Mouse (Mus musculus) heart, embryonic 13.5 days (tissue): Measurements from ENCODE around the gene Enpp4. TPM values are rescaled to one million over a fixed set of nuclear protein-coding genes. Genes with fewer than 3 reads are reported as not detected.

Experiments
- ATAC-seq: fragments of 200-750 bp; cut with Nextera tagmentation; 2 replicates; pipeline ENCODE4 v1.8.0; 2017; ENCODE audit warnings: moderate TSS enrichment; ENCODE audit not compliant: insufficient number of reproducible peaks, low FRiP score, low TSS enrichment; ENCODE audit errors: extremely low read depth
- H3K27ac ChIP-seq: fragments of 300-500 bp; sonication (generic); replicated peaks from 2 replicates; pipeline ENCODE4 v1.5.1; 2015; ENCODE audit warnings: moderate library complexity, mild to moderate bottlenecking, inconsistent platforms
- H3K27me3 ChIP-seq: fragments of 300-500 bp; sonication (generic); replicated peaks from 2 replicates; pipeline ENCODE4 v1.6.1; 2015; ENCODE audit warnings: mild to moderate bottlenecking, inconsistent platforms
- H3K36me3 ChIP-seq: fragments of 300-500 bp; sonication (generic); 2 replicates; pipeline ENCODE4 v1.6.1; 2015; ENCODE audit warnings: mild to moderate bottlenecking, inconsistent platforms
- H3K4me1 ChIP-seq: fragments of 300-500 bp; sonication (generic); 2 replicates; pipeline ENCODE4 v1.6.1; 2015; ENCODE audit warnings: inconsistent platforms
- H3K4me2 ChIP-seq: fragments of 300-500 bp; sonication (generic); 2 replicates; pipeline ENCODE4 v1.6.1; 2015; ENCODE audit warnings: inconsistent platforms, mild to moderate bottlenecking, moderate library complexity
- H3K4me3 ChIP-seq: fragments of 300-500 bp; sonication (generic); 2 replicates; pipeline ENCODE4 v1.5.1; 2015; ENCODE audit warnings: moderate library complexity, mild to moderate bottlenecking, inconsistent platforms
- H3K9ac ChIP-seq: fragments of 300-500 bp; sonication (generic); 2 replicates; pipeline ENCODE4 v1.6.1; 2015; ENCODE audit warnings: inconsistent platforms, mild to moderate bottlenecking, moderate library complexity
- H3K9me3 ChIP-seq: fragments of 300-500 bp; sonication (generic); 2 replicates; pipeline ENCODE4 v1.6.1; 2016; ENCODE audit warnings: inconsistent platforms
- WGBS: fragments of 180-500 bp; shearing (Covaris S2); methylation state at CpG from one replicate; pipeline ENCODE4 v1.1.7; 2015; ENCODE audit warnings: mixed read lengths; 5-methylcytosine and 5-hydroxymethylcytosine counted together
- polyA plus RNA-seq: library from polyadenylated mRNA; unstranded; fragments of >200 nt; fragmentation: Nextera tagmentation; extraction: Ambion mirVana; gene quantifications from 2 replicates; pipeline ENCODE4 v1.2.1, GENCODE M21; 2015

The Enpp4 gene
- polyA plus RNA-seq, 1 experiment from 2014 or later: 6.7 TPM

GRCm38 (mm10) chr17:44058145-44058544 lies 47.5 kb downstream of the Enpp4 start:
- H3K27ac ChIP-seq: no peak overlapping the region
- no peaks in the 10 kb centered on the region for H3K4me1 ChIP-seq
- no peak overlapping the region for H3K4me3 ChIP-seq
- no peaks in the 10 kb centered on the region for H3K36me3 ChIP-seq
- no peak overlapping the region for H3K9ac ChIP-seq
- no peak overlapping the region for H3K4me2 ChIP-seq
- 0 out of 2 replicates have a peak, but pooled peaks cover 2% of the 10 kb centered on the region for H3K27me3 ChIP-seq
- ATAC-seq: no peak
- H3K9me3 ChIP-seq: no peaks in the 10 kb centered on the region

DNA sequence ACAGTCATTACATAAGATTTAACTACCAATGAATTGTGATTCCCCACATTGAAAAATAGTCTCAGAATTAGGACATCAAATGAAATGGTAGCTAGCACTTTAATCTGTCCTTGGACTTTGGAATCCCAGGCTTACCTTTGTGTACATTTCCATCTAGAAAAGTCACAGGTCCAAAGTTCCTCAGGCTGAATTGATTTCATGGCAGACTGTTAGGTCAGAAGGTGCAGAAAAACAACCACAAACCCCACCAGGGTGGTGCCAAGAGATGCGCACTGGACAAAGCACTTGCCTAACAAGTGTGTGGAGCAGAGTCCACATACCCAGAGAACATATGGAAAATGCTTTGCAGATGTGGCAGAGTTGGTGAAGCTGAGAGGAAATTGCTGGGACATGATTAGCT lies 48.5 kb downstream of the Enpp4 start:
- no peaks in the 10 kb centered on the region for H3K36me3 ChIP-seq
- WGBS: 84% methylated on average over 1 of the region's 1 CpGs
- no peak overlapping the region for H3K4me2 ChIP-seq
- no peaks in the 10 kb centered on the region for H3K27me3 ChIP-seq
- H3K9me3 ChIP-seq: no peaks in the 10 kb centered on the region
- no peak overlapping the region for H3K4me3 ChIP-seq
- H3K27ac ChIP-seq: no peak overlapping the region
- no peaks in the 10 kb centered on the region for H3K4me1 ChIP-seq
- no peak overlapping the region for H3K9ac ChIP-seq
- ATAC-seq: no peak

DNA sequence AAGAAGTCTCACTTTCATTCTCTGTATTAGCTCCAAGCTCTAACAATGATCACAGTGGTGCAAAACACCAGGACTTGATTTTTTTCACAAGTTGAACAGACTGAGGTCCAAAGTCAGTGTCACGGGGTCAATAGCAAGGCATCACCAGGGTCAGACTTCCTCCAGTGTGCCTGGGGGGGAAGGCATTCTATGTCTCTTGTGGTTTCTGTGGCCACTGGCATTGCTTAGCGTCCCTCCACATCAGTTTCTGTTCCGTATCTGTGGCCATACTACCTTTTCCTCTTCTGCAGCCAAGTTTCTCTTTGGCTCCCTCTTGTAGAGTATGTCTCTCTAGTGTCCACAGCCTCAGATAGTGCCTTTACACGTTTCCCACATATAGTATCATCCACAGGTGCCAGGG lies 52.2 kb downstream of the Enpp4 start:
- Histone ChIP-seq H3K4me2 (no peak overlapping the region), H3K4me3 (no peak overlapping the region), H3K27ac (no peak overlapping the region), H3K36me3 (no peaks in the 10 kb centered on the region), H3K4me1 (no peaks in the 10 kb centered on the region), H3K9me3 (no peaks in the 10 kb centered on the region), H3K9ac (no peak overlapping the region), H3K27me3 (no peaks in the 10 kb centered on the region)
- no peak for ATAC-seq
- WGBS: 72% methylated on average over 4 of the region's 4 CpGs

Other genes starting within 250 kb of the Enpp4 start
- gene Enpp5, start 27.0 kb downstream of the Enpp4 start, polyA plus RNA-seq: 15.8 and 16.2 TPM in 2 replicates
- gene Clic5, start 82.8 kb upstream of the Enpp4 start, polyA plus RNA-seq: 9.0 and 9.9 TPM in 2 replicates